Mouse (Mus musculus): ENCODE results near the gene Olfr1396.

- TF ChIP-seq CTCF (IDR thresholded peaks at IDR 0.05; ENCODE audit: low read depth, low read length) (no peak), POLR2A (IDR thresholded peaks at IDR 0.05; ENCODE audit: insufficient read depth, low read length) (no peak), EP300 (IDR thresholded peaks at IDR 0.05; ENCODE audit: insufficient read depth, low read depth, low read length) (no peak)
Measured at GRCm38 (mm10) chr11:49080636-49081035, 34.0 kb downstream of the Olfr1396 start.

Data from ES-Bruce4 (cell line).